Mouse (Mus musculus) megakaryocyte, embryonic 14.5 days (primary cell): ENCODE data around the gene Nkd1.

Experiments
- FLI1 ChIP-seq: IDR thresholded peaks from 2 replicates; pipeline ENCODE4 v1.6.1; 2012; ENCODE audit warnings: low read length, inconsistent platforms, mixed read lengths
- GATA1 ChIP-seq: IDR thresholded peaks from 3 replicates; pipeline ENCODE4 v1.6.1; 2012; ENCODE audit warnings: mixed read lengths, low read length, inconsistent platforms, borderline replicate concordance

- TF ChIP-seq GATA1, result no peak
- TF ChIP-seq FLI1, result no peak
These were observed 50.5 kb downstream of the Nkd1 start for GRCm38 (mm10) chr8:88571434-88572184.
